Mouse (Mus musculus): ENCODE data around the gene Ick. TPM values are rescaled to one million over a fixed set of nuclear protein-coding genes. Genes with fewer than 3 reads are reported as not detected.
"Not testable (repeated sequence)": the region's sequence is repeated elsewhere in the genome, so short reads cannot be mapped to it uniquely, and the experiment has no call there.

Gene Ick
- polyA plus RNA-seq, 1 experiment from 2014 or later = 39.8 TPM

DNA sequence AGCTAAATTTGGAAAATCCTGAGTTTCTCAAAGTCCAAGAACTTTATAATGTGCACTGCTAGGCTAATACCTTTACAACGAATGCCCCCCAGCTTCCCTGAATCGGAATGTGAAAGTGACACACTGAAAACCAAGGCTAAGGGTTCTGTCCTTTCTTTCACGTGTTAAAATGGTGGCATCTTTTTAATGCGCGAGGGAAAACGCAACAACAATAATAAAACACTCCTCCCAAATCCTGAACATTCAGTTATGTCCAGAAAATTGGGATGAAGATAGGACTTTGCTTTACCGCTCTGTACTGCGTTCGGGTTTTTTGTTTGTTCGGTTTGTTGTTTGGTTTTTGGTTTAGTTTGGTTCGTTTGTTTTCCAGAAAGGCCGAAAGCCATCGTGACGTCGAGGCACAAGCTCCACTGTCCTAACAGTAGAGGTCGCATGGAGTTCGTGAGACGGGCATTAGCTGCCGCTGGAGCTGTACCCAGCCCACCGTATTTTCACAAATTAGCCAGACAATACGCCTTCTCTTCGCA, 67.3 kb downstream of the Ick start:
- ATAC-seq (replicated peaks) = peak; percentile 70
- Histone ChIP-seq H3K4me3 (peak overlapping the region; percentile 59), H3K27ac (replicated peaks) (peak overlapping the region; percentile 98), H3K27me3 (no peaks in the 10 kb centered on the region), H3K36me3 (no peaks in the 10 kb centered on the region), H3K9me3 (no peaks in the 10 kb centered on the region), H3K4me2 (replicated peaks) (peak overlapping the region; percentile 65), H3K9ac (replicated peaks) (peak overlapping the region; percentile 77), H3K4me1 (peaks cover 12% of the 10 kb centered on the region; the same call in 1 of the 2 replicates)
- WGBS = under 1% methylated on average over 22 of the region's 22 CpGs

DNA sequence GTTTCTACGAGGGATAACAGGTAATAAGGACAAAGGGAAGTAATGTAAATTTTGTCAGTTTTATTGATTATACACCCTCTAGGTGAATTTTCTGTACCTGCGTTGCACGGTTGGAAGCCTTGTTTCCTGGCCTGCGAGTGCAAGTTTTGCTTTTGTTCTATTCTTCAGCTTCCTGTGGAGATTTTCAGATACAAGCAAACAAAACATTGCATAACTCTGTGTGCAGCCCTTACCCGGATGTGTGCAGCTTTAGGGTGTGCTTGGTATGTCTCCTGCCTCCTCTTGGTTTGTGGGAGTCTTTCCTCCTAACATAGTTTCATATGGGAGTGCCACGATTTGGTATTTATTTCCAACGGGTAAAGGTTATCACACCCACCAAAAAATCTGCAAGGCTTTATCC, 67.8 kb downstream of the Ick start:
- no peak for ATAC-seq (replicated peaks)
- WGBS = 24% methylated on average over 7 of the region's 7 CpGs
- H3K36me3 ChIP-seq = no peaks in the 10 kb centered on the region

DNA sequence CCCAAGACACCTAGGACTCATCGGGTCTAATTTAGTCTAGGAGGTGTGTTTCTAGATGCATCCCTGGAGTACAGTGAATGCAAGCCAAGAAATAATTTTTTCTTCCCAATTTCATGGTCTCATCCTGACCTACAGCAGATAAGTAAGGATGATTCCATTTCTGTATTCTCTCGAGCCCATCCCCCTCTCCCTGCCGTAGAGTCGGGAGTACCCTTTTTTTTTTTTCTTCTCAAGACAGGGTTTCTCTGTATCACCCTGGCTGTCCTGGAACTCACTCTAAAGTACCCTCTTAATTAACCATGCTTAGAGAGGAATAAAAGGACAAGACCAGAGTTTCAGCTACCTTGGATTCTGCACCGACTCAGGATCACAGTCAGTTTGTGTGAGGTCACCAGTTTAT, 69.2 kb downstream of the Ick start:
- Histone ChIP-seq H3K4me2 (replicated peaks) (no peak overlapping the region), H3K27ac (replicated peaks) (no peak overlapping the region), H3K4me3 (no peak overlapping the region), H3K27me3 (no peaks in the 10 kb centered on the region), H3K36me3 (no peaks in the 10 kb centered on the region), H3K9ac (replicated peaks) (no peak overlapping the region), H3K9me3 (no peaks in the 10 kb centered on the region), H3K4me1 (peaks cover 12% of the 10 kb centered on the region; the same call in 1 of the 2 replicates)
- 72% methylated on average over 5 of the region's 5 CpGs for WGBS
- no peak for ATAC-seq (replicated peaks)

More for the DNA sequence above, 67.8 kb downstream of the Ick start:
- peaks cover 12% of the 10 kb centered on the region; the same call in 1 of the 2 replicates for H3K4me1 ChIP-seq
- H3K9ac ChIP-seq (replicated peaks) = peak overlapping the region; percentile 77
- peak overlapping the region; percentile 59 for H3K4me3 ChIP-seq
- peak overlapping the region; percentile 98 for H3K27ac ChIP-seq (replicated peaks)
- no peaks in the 10 kb centered on the region for H3K9me3 ChIP-seq
- peak overlapping the region; percentile 65 for H3K4me2 ChIP-seq (replicated peaks)
- H3K27me3 ChIP-seq = no peaks in the 10 kb centered on the region

DNA sequence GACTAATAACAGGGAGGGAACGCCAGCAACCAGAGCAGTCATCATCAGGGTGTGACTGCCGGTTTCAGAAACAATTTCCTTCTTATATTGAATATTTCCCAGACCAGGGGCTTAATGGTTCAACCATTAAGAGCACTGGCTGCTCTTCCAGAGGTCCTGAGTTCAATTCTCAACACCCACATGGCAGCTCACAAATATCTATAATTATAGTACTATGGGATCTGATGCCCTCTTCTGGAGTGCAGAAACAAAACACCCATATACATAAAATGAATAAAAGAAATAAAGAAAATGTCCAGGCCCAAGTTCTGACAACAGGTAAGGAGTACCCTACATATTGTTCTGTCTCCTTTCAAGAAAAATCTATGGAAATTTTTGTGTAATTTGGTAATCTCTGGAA, 70.1 kb downstream of the Ick start:
- H3K36me3 ChIP-seq = no peaks in the 10 kb centered on the region
- 92% methylated on average over 2 of the region's 2 CpGs for WGBS
- H3K9ac ChIP-seq (replicated peaks) = no peak overlapping the region
- no peak overlapping the region for H3K4me3 ChIP-seq
- no peak overlapping the region for H3K27ac ChIP-seq (replicated peaks)
- no peak overlapping the region for H3K4me2 ChIP-seq (replicated peaks)
- H3K4me1 ChIP-seq = peaks cover 12% of the 10 kb centered on the region; the same call in 1 of the 2 replicates
- no peaks in the 10 kb centered on the region for H3K9me3 ChIP-seq
- no peaks in the 10 kb centered on the region for H3K27me3 ChIP-seq
- ATAC-seq (replicated peaks) = no peak

DNA sequence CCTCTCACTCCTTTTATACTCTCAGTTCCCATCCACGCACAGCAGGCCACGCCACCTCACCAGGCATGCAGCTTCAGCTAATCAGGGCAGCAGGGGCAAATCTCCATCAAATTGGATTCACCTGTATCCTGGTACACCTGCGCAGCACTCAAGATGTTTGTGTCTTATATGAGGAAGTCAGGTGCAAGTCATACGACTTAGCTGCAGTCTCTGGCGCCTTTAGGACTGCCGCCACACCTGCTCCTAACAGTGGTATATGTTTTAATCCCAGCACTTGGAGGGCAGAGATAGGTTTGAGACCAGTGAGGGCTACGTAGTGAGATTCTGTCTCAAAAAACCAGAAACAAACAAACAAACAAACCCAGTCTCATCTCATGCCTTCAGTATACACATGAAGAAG, 73.5 kb downstream of the Ick start, which contains the start of gene Gsta4:
Gsta4 (plus strand) TSS at position 301 of the 400 bp plus-strand sequence.
- not testable (repeated sequence) for H3K36me3 ChIP-seq; H3K27ac ChIP-seq (replicated peaks); H3K9ac ChIP-seq (replicated peaks); H3K4me1 ChIP-seq; ATAC-seq (replicated peaks); H3K27me3 ChIP-seq; H3K4me2 ChIP-seq (replicated peaks); H3K4me3 ChIP-seq; H3K9me3 ChIP-seq
- 97% methylated on average over 4 of the region's 7 CpGs for WGBS

DNA sequence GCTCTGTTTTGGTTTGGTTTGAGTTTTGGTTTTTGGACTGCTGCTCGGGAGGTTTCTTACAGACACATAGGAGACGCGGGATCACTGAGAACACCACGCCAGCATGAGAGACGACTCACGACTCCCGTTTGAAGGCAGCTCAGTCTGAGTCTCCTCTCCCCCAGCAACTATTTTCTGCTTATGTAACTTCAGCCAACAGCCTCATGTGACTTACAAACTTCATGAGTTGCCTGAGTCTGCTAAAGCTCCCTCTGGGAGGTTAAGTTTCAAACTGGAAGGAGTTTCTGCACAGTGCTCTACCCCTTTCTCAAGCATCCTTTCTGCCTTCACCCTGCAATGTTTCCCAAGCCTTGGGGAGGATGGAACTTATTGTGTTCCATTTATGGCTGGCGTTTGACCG, 76.7 kb downstream of the Ick start:
- no peak overlapping the region for H3K9ac ChIP-seq (replicated peaks)
- H3K4me3 ChIP-seq = no peak overlapping the region
- H3K27me3 ChIP-seq = no peaks in the 10 kb centered on the region
- no peak overlapping the region for H3K4me2 ChIP-seq (replicated peaks)
- no peaks in the 10 kb centered on the region for H3K36me3 ChIP-seq
- WGBS = 90% methylated on average over 9 of the region's 9 CpGs
- no peak overlapping the region for H3K27ac ChIP-seq (replicated peaks)
- H3K9me3 ChIP-seq = no peaks in the 10 kb centered on the region
- no peak for ATAC-seq (replicated peaks)
- H3K4me1 ChIP-seq = peaks cover 2% of the 10 kb centered on the region

DNA sequence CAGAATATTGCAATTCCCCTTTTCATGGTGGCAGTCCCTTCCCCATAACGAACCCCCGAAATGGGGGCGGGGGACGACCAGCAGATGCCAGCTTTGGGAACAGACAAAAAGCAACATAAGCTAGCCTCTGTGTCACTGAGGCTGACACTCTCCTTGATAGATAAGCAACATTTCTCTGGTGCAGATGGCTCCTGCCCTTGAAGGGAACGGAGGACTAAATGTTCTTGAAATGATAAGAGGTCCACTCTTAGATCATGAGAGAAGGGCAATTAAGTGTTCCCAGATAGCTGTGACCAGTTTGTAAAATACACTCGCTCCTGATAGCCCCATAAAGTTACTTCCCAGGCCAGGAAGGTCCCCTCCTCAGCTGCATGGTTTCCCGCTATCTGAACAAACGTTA, 79.9 kb downstream of the Ick start:
- no peak overlapping the region for H3K4me2 ChIP-seq (replicated peaks)
- ATAC-seq (replicated peaks) = no peak

DNA sequence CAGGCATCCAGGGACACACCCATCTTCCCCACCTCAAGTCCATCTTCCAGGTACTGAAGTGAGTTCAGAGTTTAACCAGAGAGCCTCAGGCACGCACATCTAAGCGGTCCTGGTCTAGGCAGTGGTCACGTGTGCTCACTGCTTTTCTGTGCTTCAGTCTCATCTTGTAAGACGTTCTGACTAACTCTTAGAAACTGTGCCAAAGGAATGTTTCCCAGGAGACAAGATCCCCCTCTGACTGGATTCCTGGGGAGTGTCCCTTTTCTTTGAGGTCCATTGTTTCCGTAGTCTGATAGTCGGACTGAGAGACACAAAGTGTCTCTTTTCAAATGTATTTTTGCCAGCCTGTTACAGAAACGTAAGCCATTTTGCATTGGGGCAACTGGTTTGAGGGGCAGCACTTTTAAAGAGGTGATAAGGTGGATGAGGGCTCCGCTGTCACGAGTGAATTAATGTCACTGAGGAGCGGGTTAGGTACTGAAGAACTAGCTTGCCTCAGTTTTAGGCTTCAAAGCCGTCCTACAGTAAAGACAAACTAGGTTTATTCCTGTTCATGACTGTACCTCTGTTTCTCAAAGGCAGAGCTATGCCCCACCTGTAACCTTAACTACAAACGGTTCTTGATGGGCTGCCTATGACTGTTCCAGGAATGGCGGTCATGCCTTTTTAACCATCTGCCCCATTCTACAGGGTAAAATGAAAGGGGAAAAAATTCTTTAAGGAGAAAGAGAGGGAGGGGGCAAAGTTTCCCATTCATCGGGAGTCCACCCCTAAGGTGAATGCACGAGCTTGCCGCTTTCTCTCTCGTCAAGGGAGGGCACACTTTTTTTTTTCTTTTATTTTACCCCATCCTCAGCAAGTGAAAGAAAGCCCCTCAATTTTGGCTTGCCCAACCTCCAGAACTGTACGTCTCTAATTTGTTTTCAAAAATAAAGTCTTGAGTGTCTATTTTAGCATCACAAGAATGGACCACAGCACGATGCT, 82.0 kb downstream of the Ick start:
- peak; percentile 24; the same call in 1 of the 2 replicates for ATAC-seq (replicated peaks)
- Histone ChIP-seq H3K27ac (replicated peaks) (no peak overlapping the region), H3K4me2 (replicated peaks) (peak overlapping the region; percentile 55), H3K9ac (replicated peaks) (0 out of 2 replicates have a peak overlapping the region, but pooled peaks have one; percentile 4), H3K4me3 (peak overlapping the region; percentile 35), H3K9me3 (no peaks in the 10 kb centered on the region), H3K4me1 (peaks cover 20% of the 10 kb centered on the region), H3K36me3 (no peaks in the 10 kb centered on the region), H3K27me3 (no peaks in the 10 kb centered on the region)
- WGBS = 1% methylated on average over 19 of the region's 19 CpGs

More for the DNA sequence above, 79.9 kb downstream of the Ick start:
- H3K27ac ChIP-seq (replicated peaks) = no peak overlapping the region
- H3K4me1 ChIP-seq = peaks cover 17% of the 10 kb centered on the region
- H3K27me3 ChIP-seq = no peaks in the 10 kb centered on the region
- 76% methylated on average over 8 of the region's 8 CpGs for WGBS
- H3K9me3 ChIP-seq = no peaks in the 10 kb centered on the region
- no peaks in the 10 kb centered on the region for H3K36me3 ChIP-seq
- H3K9ac ChIP-seq (replicated peaks) = no peak overlapping the region
- no peak overlapping the region for H3K4me3 ChIP-seq

DNA sequence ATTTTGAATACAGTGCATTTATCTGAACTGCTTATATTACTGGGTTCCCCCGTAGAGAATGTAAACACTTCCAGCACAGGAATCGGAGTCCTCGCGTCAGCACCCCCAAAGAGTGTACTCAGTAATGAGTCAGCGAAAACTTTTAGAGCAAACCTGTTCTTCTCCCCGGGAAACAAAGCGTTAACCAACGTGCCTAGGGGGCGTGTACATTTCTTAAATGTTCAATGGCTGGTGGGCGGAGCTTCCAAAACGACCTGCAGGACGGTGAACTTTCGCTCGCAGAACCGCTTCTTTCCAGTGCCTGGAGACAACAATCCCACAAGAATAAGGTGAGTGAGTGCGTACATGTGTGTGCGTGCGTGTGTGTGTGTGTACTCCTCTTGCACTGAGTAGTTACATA, 82.7 kb downstream of the Ick start:
- under 1% methylated on average over 18 of the region's 18 CpGs for WGBS
- peak overlapping the region; percentile 55 for H3K4me2 ChIP-seq (replicated peaks)
- H3K9ac ChIP-seq (replicated peaks) = 0 out of 2 replicates have a peak overlapping the region, but pooled peaks have one; percentile 16
- H3K36me3 ChIP-seq = no peaks in the 10 kb centered on the region
- no peak overlapping the region for H3K27ac ChIP-seq (replicated peaks)
- peaks cover 20% of the 10 kb centered on the region for H3K4me1 ChIP-seq
- H3K27me3 ChIP-seq = no peaks in the 10 kb centered on the region
- peak overlapping the region; percentile 35 for H3K4me3 ChIP-seq
- peak; percentile 70 for ATAC-seq (replicated peaks)
- H3K9me3 ChIP-seq = no peaks in the 10 kb centered on the region

DNA sequence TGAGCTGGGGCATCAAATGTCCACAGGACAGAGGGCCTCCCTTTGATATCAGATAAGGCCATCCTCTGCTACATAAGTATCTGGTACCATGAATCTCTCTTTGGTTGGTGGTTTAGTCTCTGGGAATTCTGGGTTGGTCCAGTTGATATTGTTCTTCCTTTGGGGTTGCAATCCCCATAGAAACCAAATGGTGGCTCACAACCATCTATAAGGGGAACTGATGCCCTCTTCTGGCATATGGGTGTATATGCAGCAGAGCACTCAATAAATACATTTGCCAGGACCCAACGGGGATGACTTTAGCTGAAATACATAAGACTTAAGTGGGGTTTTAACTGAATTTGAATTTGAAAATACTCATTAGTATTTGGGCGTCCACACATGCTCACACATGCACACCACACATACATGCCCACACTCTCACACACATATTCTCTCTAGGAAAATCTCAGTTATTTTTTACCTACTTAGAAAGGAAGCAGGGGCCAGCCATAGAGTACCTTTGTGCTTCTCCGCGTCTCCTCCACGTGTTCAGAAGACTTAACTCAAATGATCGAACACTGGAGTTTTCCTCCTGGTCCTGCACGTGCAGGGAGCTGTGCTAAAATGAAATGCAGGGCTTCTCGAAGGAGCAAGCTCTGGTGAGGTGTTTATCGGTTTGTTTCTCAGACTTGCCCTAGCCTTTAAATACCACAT, 85.1 kb downstream of the Ick start:
- Histone ChIP-seq H3K4me3 (no peak overlapping the region), H3K4me2 (replicated peaks) (no peak overlapping the region), H3K27me3 (no peaks in the 10 kb centered on the region), H3K9me3 (no peaks in the 10 kb centered on the region), H3K36me3 (no peaks in the 10 kb centered on the region), H3K27ac (replicated peaks) (no peak overlapping the region), H3K9ac (replicated peaks) (no peak overlapping the region), H3K4me1 (peaks cover 20% of the 10 kb centered on the region)
- peak; percentile 44; the same call in 1 of the 2 replicates for ATAC-seq (replicated peaks)
- WGBS = 44% methylated on average over 9 of the region's 9 CpGs

DNA sequence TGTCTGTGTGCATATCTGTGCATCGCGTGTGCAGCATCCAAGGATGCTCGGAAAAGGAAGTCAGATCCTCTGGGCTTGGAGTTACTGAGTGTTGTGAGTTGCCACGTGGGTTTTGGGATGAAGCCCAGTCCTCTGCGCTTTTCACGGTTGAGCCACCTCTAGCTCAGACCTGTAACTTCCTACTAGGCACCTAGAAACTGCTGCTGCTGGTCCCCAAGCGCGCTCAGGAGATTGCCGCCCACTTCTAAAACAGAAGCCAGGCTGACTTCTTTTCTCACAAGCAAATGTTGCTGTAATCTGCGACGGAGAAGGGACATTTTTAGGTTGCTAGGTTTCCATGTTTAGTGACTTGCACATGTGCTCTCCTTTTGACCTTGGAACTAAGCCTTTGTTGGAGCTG, 86.0 kb downstream of the Ick start:
- H3K4me2 ChIP-seq (replicated peaks) = no peak overlapping the region
- H3K36me3 ChIP-seq = no peaks in the 10 kb centered on the region
- H3K4me3 ChIP-seq = no peak overlapping the region
- no peak overlapping the region for H3K9ac ChIP-seq (replicated peaks)
- ATAC-seq (replicated peaks) = no peak
- H3K27me3 ChIP-seq = no peaks in the 10 kb centered on the region
- 85% methylated on average over 11 of the region's 11 CpGs for WGBS
- peaks cover 20% of the 10 kb centered on the region for H3K4me1 ChIP-seq
- no peak overlapping the region for H3K27ac ChIP-seq (replicated peaks)
- no peaks in the 10 kb centered on the region for H3K9me3 ChIP-seq

DNA sequence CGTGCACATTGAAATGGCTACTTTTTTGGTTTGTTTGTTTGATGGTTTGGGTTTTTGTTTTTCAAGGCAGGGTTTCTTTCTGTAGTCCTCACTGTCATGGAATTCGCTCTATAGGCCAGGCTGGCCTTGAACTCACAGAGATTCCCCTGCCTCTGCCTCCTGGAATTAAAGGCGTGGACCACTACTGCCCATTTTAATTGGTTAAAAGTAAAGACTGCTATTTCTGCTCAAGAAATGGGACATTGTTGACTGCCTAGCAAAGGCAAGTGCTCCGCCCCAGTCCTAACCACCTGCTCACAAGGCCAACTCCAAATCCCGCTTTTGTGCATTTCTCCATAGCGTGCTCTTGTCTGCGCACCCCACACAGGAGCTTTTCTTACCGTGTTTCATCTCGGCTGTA, 88.8 kb downstream of the Ick start:
- Histone ChIP-seq H3K9ac (replicated peaks) (no peak overlapping the region), H3K27me3 (no peaks in the 10 kb centered on the region), H3K4me2 (replicated peaks) (no peak overlapping the region), H3K4me3 (no peak overlapping the region), H3K4me1 (0 out of 2 replicates have a peak, but pooled peaks cover 3% of the 10 kb centered on the region), H3K9me3 (no peaks in the 10 kb centered on the region), H3K27ac (replicated peaks) (no peak overlapping the region), H3K36me3 (no peaks in the 10 kb centered on the region)
- ATAC-seq (replicated peaks) = no peak
- WGBS = 93% methylated on average over 9 of the region's 9 CpGs

All from forebrain, embryonic 15.5 days (tissue).